Mouse (Mus musculus) ovary, adult 18-20 months (tissue): ENCODE results near the gene Gm10340.
"Not testable (repeated sequence)": the region's sequence is repeated elsewhere in the genome, so short reads cannot be mapped to it uniquely, and the experiment has no call there.

Experiments
- DNase-seq: peaks from one replicate; pipeline ENCODE4 v3.0.0; 2022; ENCODE audit warnings: low spot score, mixed read lengths

Gene Gm10340

GRCm38 (mm10) chr14:3133697-3134096, at the start of gene Gm10340:
TSS of gene Gm10340 (plus strand) at chr14:3133997.
- not testable (repeated sequence) for DNase-seq

DNA sequence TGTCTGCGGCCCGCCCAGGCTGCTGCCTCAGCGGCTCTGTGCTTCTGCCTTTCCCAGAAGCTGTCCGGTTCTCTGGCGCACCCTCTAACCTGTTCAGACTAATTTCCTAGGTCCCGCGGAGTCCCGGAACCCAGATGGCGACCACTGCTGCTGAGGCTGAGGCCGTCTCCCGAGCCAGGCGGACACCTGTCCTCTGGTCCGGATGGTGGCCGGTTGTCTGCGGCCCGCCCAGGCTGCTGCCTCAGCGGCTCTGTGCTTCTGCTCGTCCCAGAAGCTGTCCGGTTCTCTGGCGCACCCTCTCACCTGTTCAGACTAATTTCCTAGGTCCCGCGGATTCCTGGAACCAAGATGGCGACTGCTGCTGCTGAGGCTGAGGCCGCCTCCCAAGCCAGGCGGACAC, 17.7 kb upstream of the Gm10340 start:
- DNase-seq: peak; percentile 7

DNA sequence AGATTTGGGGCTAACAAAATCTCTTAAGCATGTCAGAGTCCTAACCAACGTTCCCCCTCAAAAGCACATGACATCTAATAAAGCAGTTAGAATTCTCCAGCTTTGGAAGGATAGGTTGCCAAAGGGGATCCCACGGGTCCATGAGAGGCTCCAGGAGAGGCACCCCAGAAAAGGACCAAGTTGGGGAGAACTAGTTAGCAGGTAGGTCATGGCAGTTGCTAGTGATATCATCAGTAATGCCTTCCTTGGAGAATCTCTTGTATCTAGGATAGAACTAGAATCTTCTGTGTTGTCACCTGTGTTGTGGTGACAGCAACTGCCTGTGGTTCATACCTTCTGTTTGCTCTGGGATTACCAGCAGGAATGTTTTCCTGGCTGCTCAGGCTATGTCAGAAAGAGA, 54.2 kb downstream of the Gm10340 start, which contains the start of gene Gm5795:
Gene Gm5795 (plus strand): TSS at position 301 of the 400 bp plus-strand sequence.
- not testable (repeated sequence) for DNase-seq
